In the genomic region with DNA sequence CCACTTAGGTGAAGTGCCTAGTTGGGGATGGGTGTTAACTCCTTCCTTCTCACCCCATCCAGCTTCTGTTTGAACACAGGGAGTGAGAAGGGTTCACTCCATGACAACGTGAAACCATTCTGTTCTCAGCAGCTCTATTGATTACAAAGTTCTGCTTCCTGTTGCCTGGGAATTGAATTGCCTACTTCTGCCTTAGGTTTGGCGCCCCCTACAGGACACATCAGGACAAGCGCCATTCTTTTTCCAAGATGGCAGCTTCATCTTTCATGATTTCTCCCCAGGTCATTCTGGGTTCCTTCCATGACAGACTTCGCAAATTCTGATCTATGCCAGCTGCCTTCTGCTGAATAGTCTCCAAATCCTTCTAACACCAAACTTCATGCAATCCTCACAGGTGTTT, we compare ENCODE assay signal across 21 mouse cellular contexts.
DNase-seq lines count a peak whose midpoint lies in the region; TF ChIP-seq lines count a peak whose summit lies in the region.
"Had no signal": no experiment of that assay in that cellular context is flagged by ENCODE, and none has a peak within 500 bp of the region (broad histone marks: within the 10 kb centered on the region; RNA-seq: fewer than 3 reads in every experiment).

No protein-coding gene starts in this region.

- H3K27ac ChIP-seq in gastrocnemius, adult 2 months, result no peak overlapping the region
- H3K27ac ChIP-seq in layer of hippocampus, adult 2 months, result no peak overlapping the region
- no peak overlapping the region for H3K27ac ChIP-seq in testis, adult 2 months (ENCODE audit: control insufficient read depth, insufficient read depth, low read depth, low read length)
- H3K27ac ChIP-seq: embryonic facial prominence, embryonic 12.5 days; forebrain, embryonic 13.5 days; hindbrain, embryonic 12.5 days; stomach, embryonic 15.5 days had no signal

- TF ChIP-seq CTCF in gastrocnemius, adult 2 months (IDR thresholded peaks at IDR 0.05), result peak; percentile 32
- TF ChIP-seq CTCF in layer of hippocampus, adult 2 months (conservative IDR thresholded peaks at IDR 0.05), result peak; percentile 63
- TF ChIP-seq CTCF in testis, adult 2 months (IDR thresholded peaks at IDR 0.05; ENCODE audit: control insufficient read depth, insufficient read depth, insufficient replicate concordance, low read depth, low read length), result 0 out of 2 replicates have a peak, but pooled peaks have one; percentile 14

- no peak overlapping the region for H3K4me3 ChIP-seq in gastrocnemius, adult 2 months
- H3K4me3 ChIP-seq in layer of hippocampus, adult 2 months, result no peak overlapping the region
- no peak overlapping the region for H3K4me3 ChIP-seq in testis, adult 2 months (ENCODE audit: control insufficient read depth, low read depth, low read length)
- H3K4me3 ChIP-seq: embryonic facial prominence, embryonic 12.5 days; erythroblast, embryonic 14.5 days; forebrain, embryonic 13.5 days; hindbrain, embryonic 12.5 days; myocyte; stomach, embryonic 15.5 days had no signal

- no peak for DNase-seq in gastrocnemius, adult 2 months
- DNase-seq in gastrocnemius, postnatal 10 days, result no peak
- no peak for DNase-seq in layer of hippocampus, adult 2 months (ENCODE audit: low spot score in 2 of 2)
- DNase-seq in layer of hippocampus, postnatal 25 days (ENCODE audit: extremely low spot score in 1 of 2, low spot score in 1 of 2), result no peak
- DNase-seq in testis, postnatal 14 days (ENCODE audit: low spot score), result no peak
- no peak for DNase-seq in right cerebral cortex, postnatal 4 days
- DNase-seq: adrenal gland, adult 8-10 months; cerebellum, adult 9-11 months; gastrocnemius, postnatal 36 days; heart, postnatal 10 days; kidney, postnatal 10 days; left cerebral cortex, postnatal 4 days; midbrain, embryonic 14.5 days had no signal

- no peaks in the 10 kb centered on the region for H3K4me1 ChIP-seq in testis, adult 2 months (ENCODE audit: control insufficient read depth, insufficient read depth, low read length)
- H3K4me1 ChIP-seq: embryonic facial prominence, embryonic 12.5 days; forebrain, embryonic 13.5 days; hindbrain, embryonic 12.5 days; stomach, embryonic 15.5 days had no signal

- TF ChIP-seq POLR2A in testis, adult 2 months (IDR thresholded peaks at IDR 0.05; ENCODE audit: control insufficient read depth, low read depth, low read length), result no peak

- intact Hi-C loops in gastrocnemius, adult 2 months (cut with DNase I), result no loop called here

- no peaks in the 10 kb centered on the region for H3K36me3 ChIP-seq in testis, adult 2 months (ENCODE audit: control insufficient read depth, insufficient read depth, low read length)
- H3K36me3 ChIP-seq: embryonic facial prominence, embryonic 12.5 days; G1E; hindbrain, embryonic 12.5 days; stomach, embryonic 15.5 days had no signal

- H3K27me3 ChIP-seq in testis, adult 2 months (ENCODE audit: control insufficient read depth, insufficient read depth, low read length), result no peaks in the 10 kb centered on the region
- H3K27me3 ChIP-seq: embryonic facial prominence, embryonic 12.5 days; forebrain, embryonic 13.5 days; hindbrain, embryonic 12.5 days; stomach, embryonic 15.5 days had no signal
